Mouse (Mus musculus) limb, embryonic 14.5 days (tissue): Measurements from ENCODE around the gene Gjd3. TPM values are rescaled to one million over a fixed set of nuclear protein-coding genes. Genes with fewer than 3 reads are reported as not detected.

ENCODE experiments used
- ATAC-seq: fragments of 200-750 bp; cut with Nextera tagmentation; 2 replicates; pipeline ENCODE4 v1.8.0; 2017; ENCODE audit warnings: low read depth, moderate number of reproducible peaks, moderate TSS enrichment; ENCODE audit not compliant: low FRiP score
- DNase-seq: peaks from one replicate; pipeline ENCODE4 v3.0.0-alpha.2; 2015; ENCODE audit warnings: low spot score
- H3K27ac ChIP-seq: fragments of 300-500 bp; sonication (generic); replicated peaks from 2 replicates; pipeline ENCODE4 v1.5.1; 2014; ENCODE audit warnings: low read depth, mild to moderate bottlenecking, low read length, moderate library complexity, mixed read lengths
- H3K27me3 ChIP-seq: fragments of 300-500 bp; sonication (generic); 2 replicates; pipeline ENCODE4 v1.6.1; 2014; ENCODE audit warnings: low read length, mixed read lengths; ENCODE audit not compliant: control insufficient read depth, insufficient read depth
- H3K36me3 ChIP-seq: fragments of 300-500 bp; sonication (generic); 2 replicates; pipeline ENCODE4 v1.6.1; 2014; ENCODE audit warnings: mild to moderate bottlenecking, low read length, moderate library complexity, mixed read lengths; ENCODE audit not compliant: control insufficient read depth, insufficient read depth
- H3K4me1 ChIP-seq: fragments of 300-500 bp; sonication (generic); 2 replicates; pipeline ENCODE4 v1.6.1; 2014; ENCODE audit warnings: antibody characterized with exemption, low read length, mixed read lengths; ENCODE audit not compliant: control insufficient read depth, insufficient read depth
- H3K4me2 ChIP-seq: fragments of 300-500 bp; sonication (generic); replicated peaks from 2 replicates; pipeline ENCODE4 v1.6.1; 2014; ENCODE audit warnings: low read depth, mild to moderate bottlenecking, low read length, moderate library complexity; ENCODE audit not compliant: severe bottlenecking
- H3K4me3 ChIP-seq: fragments of 300-500 bp; sonication (generic); replicated peaks from 2 replicates; pipeline ENCODE4 v1.5.1; 2014; ENCODE audit warnings: low read length
- H3K9ac ChIP-seq: fragments of 300-500 bp; sonication (generic); 2 replicates; pipeline ENCODE4 v1.6.1; 2014; ENCODE audit warnings: mild to moderate bottlenecking, low read depth, low read length, moderate library complexity; ENCODE audit not compliant: severe bottlenecking
- H3K9me3 ChIP-seq: fragments of 300-500 bp; sonication (generic); 2 replicates; pipeline ENCODE4 v1.6.1; 2016; ENCODE audit warnings: low read length; ENCODE audit not compliant: control insufficient read depth
- POLR2A ChIP-seq: fragments of 200-500 bp; IDR thresholded peaks from 2 replicates; pipeline ENCODE4 v1.8.0; 2012; ENCODE audit warnings: inconsistent platforms, mild to moderate bottlenecking, moderate library complexity, borderline replicate concordance; ENCODE audit not compliant: insufficient read depth, insufficient read length; ENCODE audit errors: extremely low read depth
- WGBS: fragments of 180-500 bp; shearing (Covaris S2); extraction: QIAGEN DNeasy Blood & Tissue Kit; methylation state at CpG from one replicate; pipeline ENCODE4 v1.1.7; 2014; 5-methylcytosine and 5-hydroxymethylcytosine counted together
- polyA plus RNA-seq, 2 experiments: library from polyadenylated mRNA; depleted of rRNA in 1 of 2; stranded (reverse) in 1 of 2; unstranded in 1 of 2; fragments of >200 nt; fragmentation: Nextera tagmentation in 1 of 2; extraction: Ambion mirVana in 1 of 2; gene quantifications; 2 replicates each; pipeline versions ENCODE4 v1.2.1 to v1.2.3; 2012 to 2014

Gjd3 gene
- polyA plus RNA-seq, 2 experiments = 0.45 to 1.3 TPM

DNA sequence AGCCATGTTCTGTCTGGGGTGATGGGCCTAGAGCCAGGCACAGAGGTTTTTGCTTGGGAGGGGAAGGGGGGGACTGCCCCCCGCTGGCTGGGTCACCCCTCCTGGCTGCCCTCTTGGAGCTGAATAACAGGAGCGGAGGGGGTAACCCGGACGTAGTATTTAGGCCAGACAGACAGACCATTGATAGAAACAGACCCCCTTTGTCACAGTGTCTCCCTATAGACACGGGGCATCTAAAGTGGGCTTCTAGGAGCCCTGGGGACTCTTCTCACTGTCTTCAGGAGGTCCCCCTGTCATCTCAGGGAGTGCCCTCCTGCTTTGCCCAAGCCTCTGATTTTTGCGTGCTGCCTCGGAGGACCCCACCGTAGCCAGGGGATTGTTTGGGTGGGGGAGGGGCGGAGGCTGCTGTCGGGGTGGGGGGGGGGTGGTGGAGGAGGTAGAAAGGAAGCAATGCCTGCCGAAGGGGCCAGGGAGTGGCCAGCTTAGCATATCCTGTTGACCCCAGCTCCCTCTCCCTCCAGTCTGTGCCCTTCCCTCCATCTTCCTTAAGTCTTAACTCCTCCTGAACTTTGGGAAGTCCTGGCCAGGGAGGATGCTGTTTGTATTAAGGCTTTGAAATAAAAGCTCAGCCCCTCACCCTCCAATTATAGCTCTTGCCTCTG, 17.3 kb downstream of the Gjd3 start:
- ATAC-seq = no peak

DNA sequence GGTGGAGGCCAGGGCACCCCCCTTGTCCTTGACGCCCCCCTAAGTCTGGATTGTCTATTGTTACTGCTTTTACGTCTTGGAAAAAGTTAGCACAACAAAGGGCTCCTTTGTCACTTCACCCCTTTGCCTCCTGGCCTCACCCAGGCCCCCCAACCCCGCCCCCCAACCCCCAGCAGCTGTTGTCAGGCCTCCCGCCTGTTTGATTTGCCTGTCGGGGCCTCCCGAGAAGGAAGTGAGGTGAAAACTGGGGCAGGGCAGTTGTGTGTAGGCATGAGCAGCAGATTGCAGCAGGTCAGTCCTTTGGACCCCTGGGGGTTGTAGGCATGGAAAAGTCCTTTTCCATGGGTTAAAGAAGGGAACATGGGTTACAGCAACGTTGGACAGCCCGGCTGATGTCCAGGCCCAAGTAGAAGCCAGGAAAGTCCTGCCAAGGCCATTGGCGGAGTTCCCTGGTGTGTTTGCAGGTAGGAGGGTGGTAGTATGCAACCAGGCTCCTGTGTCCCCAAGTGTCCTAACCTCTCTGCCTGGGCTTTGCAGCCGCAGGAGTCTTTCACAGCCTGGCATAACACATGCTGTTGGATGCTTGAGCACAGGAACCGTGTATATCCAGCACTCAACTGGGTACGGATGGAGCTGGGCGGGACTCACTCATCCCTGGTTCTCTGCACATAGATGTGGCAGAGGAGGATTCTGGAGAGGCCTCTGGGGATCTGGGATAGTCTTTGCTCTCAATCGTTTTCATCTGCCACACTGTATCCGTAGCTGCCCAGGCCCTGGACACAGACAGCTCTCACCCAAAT, 18.0 kb downstream of the Gjd3 start:
- Histone ChIP-seq H3K36me3 (peaks cover 36% of the 10 kb centered on the region), H3K27me3 (no peaks in the 10 kb centered on the region), H3K9ac (peak overlapping the region; percentile 34), H3K4me2 (peak overlapping the region; percentile 96), H3K9me3 (no peaks in the 10 kb centered on the region), H3K4me1 (peaks cover 91% of the 10 kb centered on the region), H3K4me3 (peak overlapping the region; percentile 67), H3K27ac (peak overlapping the region; percentile 71)
- ATAC-seq (0 out of 2 replicates have a peak, but pooled peaks have one; percentile 1), DNase-seq (no peak)
- no peak for TF ChIP-seq POLR2A
- WGBS = 23% methylated on average over 15 of the region's 15 CpGs

More for the DNA sequence above, 17.3 kb downstream of the Gjd3 start:
- Histone ChIP-seq H3K9me3 (no peaks in the 10 kb centered on the region), H3K4me1 (peaks cover 94% of the 10 kb centered on the region), H3K9ac (peak overlapping the region; percentile 34; the same call in 1 of the 2 replicates), H3K27ac (peak overlapping the region; percentile 71; the same call in 1 of the 2 replicates), H3K27me3 (no peaks in the 10 kb centered on the region), H3K4me3 (peak overlapping the region; percentile 67), H3K36me3 (peaks cover 43% of the 10 kb centered on the region), H3K4me2 (peak overlapping the region; percentile 96)
- no peak for TF ChIP-seq POLR2A
- WGBS = 11% methylated on average over 10 of the region's 11 CpGs
- DNase-seq = no peak

DNA sequence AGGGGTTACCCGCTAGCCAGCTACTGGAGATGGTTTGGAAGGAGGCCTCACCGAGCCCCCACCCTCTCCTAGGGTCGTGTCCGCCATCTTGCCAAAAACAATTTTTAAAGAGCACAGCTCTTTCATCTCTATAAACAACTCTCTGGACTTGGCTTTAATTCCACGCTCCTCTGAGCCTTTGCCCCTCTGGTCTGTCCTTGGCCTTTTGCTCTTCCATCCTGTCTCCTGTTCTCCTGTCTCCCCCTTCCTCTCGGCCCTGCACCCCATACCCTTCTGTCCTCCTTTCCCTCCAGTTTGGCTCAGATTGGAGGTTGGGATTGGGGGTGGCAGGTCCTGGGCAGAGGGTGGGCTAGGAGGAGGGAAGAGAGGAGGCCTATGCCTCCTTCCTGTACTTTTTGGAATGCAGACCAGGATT, 18.6 kb downstream of the Gjd3 start:
- ATAC-seq = 0 out of 2 replicates have a peak, but pooled peaks have one; percentile 6
- peak overlapping the region; percentile 34; the same call in 1 of the 2 replicates for H3K9ac ChIP-seq

DNA sequence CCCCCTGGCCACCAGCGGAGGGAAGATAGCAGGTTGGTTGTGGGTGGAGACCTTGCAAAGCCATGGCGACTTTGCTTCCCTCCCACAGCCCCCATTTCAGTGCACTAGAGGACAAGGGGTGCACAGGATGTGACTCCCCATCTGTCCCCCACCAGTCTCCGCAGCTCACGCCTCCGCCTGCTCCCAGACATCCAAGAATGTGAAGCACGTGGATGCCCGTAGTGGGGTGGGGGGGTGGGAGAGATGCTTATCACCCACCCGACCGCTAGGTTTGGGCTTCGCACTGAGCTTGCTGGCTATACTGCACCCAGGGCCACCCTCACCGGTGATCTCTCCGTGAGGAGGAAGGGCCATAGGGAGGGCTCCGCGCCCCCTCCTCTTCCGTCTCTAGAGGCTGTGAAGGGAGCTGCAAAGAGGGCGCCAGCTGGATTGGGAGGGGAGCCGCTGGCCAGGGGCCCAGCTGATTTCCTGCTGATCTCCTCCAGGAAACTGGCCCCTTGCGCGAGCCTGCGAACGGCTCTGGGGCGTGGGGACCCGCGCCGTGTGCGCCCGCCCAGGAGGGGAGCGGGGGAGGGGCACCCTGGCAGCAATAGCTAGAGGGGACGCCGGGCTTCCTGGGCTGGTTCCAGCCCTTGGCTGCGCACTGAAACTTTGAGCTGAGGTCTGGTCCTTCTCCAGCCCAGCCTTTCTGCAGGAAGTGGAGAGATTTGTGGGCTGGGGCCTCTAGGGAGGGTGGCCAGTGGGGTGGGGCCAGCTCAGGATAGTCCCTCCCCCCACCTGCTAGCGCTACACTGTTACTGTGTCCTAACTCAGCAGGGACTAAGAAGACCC, 19.4 kb downstream of the Gjd3 start:
- DNase-seq = peak; percentile 94
- Histone ChIP-seq H3K4me1 (peaks cover 88% of the 10 kb centered on the region), H3K4me3 (peak overlapping the region; percentile 67), H3K36me3 (peaks cover 23% of the 10 kb centered on the region), H3K27me3 (no peaks in the 10 kb centered on the region), H3K9me3 (no peaks in the 10 kb centered on the region), H3K4me2 (peak overlapping the region; percentile 96), H3K27ac (peak overlapping the region; percentile 71), H3K9ac (peak overlapping the region; percentile 44; the same call in 1 of the 2 replicates)
- ATAC-seq = peak; percentile 72
- 2% methylated on average over 30 of the region's 32 CpGs for WGBS
- TF ChIP-seq POLR2A = no peak

More for the DNA sequence above, 18.6 kb downstream of the Gjd3 start:
- peak overlapping the region; percentile 71 for H3K27ac ChIP-seq
- WGBS = 21% methylated on average over 6 of the region's 6 CpGs
- no peaks in the 10 kb centered on the region for H3K9me3 ChIP-seq
- TF ChIP-seq POLR2A = no peak
- DNase-seq = no peak
- peak overlapping the region; percentile 67 for H3K4me3 ChIP-seq
- H3K27me3 ChIP-seq = no peaks in the 10 kb centered on the region
- H3K4me1 ChIP-seq = peaks cover 91% of the 10 kb centered on the region
- H3K4me2 ChIP-seq = peak overlapping the region; percentile 96
- peaks cover 30% of the 10 kb centered on the region for H3K36me3 ChIP-seq
